Mouse (Mus musculus): ENCODE results near the gene Pttg1ip.

The Pttg1ip gene

DNA sequence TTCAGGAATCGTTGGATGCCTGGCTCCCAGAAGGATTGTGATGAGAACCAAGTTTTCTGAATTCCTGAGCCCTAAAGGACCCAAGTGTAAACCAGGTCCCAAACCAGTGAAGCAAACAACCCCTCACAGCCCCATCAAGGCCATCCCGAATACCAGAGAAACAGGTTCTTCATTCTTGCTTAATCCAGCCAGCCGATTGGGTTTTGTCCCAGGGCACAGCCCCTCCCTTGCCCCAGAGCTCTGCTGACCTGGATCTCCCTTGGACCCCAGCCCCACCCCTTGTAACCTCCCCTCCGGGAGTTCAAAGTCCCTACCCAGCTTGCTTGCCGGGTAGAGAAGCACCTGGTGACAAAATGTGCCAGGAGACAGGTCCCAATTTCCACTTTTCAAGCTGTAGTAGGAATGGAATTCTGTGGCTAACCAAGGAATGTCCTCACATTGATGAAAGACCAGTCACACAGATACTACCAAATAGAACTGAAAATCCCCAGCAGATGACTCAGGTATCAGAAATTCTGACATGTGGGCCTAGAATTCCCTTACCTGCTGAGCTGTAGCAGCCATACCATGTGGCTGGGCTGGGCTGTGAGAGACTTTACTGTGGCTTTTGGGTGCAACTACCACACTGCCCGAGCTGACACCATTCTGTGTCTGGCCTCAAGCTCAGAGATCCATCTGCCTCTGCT is 11.4 kb upstream of the Pttg1ip start:
- no peak for DNase-seq

DNA sequence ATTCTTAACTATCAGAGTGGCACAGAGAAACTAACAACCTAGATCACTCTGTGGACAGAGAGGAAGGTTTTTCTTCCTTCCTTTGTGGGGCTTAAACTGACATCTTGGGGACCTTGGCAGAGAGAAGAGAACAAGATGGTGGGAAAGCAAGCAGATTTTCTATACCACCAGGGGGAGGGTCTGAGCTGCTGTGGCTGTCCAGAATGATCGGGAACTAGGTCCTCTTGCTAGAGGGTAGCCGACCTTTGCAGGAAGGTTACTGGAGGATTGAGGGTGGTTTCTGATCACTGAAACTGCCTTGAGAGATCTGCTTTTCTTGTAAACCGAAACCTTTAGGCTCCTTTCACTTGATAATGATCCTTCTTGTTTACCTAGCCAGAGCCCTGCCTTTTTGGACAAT is 9.3 kb upstream of the Pttg1ip start:
- DNase-seq = peak; percentile 13 to 32

DNA sequence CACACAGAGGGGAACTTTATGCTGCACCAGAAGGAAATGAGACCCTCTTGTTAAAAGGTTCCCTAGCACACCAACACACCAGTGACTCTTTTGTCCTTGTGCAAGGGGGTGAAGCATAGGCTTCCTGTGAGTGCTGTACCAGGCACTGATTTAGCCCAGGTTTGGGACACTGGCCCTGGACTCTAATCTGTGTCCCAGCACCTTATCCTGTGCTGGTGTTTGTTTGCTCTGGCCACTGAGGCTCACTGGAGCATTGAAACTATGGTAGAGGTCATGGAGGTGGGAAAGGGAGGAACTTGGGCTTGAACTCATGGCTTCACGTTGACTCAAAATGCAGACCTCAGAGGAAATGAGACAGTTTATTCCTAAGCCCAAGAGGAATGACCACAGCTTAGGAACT is 8.4 kb upstream of the Pttg1ip start:
- DNase-seq = no peak

DNA sequence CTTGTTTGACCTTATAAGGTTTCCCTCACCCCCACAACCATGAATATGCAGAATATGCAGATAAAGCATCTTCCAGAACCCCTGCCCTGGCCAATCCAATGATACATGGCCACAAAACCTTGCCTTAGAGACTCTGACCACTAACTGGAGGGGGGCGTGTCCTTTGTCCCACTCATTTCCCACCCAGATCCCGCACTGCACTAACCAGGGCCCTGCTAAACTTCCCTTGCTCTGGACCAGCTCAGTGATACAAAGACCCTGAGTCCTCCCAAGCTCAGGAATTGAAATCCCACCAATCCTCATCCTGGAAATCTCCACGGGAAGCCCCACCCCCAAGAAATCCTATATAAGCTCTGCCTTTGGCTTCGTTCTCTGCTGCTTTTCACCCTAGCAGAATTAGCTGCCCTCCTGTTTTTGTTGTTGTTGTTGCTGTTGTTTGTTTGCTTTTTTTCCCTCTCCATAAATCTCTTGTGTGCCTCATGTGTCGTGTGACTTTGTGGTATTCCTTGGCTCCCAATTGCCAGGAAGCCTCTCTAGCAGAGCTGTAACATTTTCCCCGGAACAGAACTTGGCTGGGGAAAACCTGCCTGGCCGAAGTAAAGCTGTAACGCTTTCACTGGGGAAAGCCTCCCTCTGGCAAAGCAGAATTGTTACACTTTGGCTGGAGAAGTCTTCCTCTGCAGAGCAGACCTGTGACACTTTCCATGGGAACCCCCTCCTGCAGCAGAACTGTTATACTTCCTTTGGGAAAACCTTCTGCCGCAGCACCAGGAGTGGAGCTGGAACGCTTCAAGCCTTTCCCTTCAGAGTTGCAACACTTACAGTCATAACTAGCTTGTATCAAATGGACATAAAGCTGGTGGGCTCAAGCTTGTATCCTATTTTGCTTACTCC is 1.2 kb upstream of the Pttg1ip start:
- DNase-seq = no peak

DNA sequence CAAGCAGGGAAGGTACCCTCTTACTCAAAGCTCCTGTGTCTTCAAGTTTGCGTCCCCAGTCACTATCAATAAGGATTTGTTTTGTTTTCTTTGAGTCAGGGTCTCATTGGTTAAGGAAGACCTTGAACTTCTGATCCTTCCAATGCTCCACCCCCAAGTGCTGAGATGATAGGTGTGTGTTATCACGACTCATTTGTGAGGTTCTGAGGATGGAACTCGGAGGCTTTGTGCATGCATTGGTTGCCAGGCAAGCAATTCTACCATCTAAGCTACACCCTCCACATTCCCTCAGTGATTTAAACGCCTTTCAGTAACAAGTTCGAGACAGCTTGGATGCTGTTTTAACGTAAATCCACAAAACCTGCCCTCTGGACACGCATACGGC is 505 bp upstream of the Pttg1ip start:
- peak in 1 of 2 experiments; percentile 13 for DNase-seq

DNA sequence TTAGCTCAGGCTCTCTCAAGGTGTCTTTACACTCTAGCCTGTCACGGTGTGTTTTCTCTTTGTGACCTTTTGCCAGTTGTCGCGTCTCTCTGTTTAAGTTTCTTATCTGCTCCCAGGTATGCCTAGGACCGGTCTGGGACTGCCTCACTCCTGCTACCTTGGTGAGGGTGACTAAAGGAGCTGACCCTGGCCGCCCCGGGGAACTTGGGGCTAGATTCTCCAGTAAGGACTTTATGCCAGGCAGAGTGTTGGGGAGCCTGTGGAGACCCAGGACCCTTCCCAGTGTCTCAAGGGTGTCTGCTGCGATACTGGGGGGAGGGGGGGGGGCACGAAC is 732 bp downstream of the Pttg1ip start:
- no peak for DNase-seq

DNA sequence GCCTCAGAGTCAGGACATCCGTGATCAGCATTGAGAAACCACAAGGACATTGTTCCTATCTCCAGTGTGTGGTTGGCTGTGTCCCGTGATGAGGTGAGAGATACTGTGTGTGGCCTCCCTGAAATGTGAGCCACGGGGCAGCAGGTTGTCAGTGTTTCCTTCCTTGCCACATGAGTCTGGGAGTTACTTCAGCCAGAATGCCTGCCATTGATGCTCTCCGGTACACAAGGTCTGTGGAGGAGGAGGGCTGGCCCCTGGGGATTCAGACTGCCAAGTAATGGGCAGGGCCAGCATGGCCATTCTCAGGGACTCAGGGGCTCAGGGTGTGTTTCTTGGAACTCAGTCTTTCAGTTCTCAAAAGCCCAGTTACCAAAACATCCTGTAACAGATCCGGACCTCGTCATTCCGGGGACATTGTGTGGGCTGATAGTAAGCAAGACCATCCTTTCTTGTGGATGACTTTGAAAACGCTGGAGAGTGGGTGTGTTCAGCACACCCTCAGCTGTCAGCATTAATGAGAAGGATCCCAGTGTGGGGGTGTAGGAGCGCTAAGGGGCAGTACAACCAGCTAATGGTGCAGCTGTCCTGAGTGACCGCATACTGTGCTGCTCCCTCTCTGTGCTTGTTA is 2.4 kb downstream of the Pttg1ip start:
- DNase-seq = no peak

DNA sequence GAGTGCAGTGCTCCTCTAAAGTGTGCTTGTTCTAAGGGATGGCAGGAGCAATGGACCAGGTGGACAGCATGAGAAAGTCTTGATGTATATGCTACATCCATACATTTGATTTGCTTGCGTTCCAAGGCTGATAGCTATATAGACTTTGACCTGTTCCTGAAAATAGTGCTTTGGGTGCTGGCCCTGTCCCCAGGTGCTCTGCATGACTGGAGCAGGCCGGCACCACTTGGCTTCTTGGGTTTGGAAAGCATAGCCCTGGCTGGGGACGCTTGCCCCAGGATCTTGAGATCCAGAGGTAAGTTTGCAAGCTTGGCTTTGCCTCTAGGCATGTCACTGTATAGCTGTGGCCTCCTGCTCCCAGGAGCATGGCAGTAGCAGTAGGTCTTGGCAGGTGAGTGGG is 5.1 kb downstream of the Pttg1ip start:
- no peak for DNase-seq

DNA sequence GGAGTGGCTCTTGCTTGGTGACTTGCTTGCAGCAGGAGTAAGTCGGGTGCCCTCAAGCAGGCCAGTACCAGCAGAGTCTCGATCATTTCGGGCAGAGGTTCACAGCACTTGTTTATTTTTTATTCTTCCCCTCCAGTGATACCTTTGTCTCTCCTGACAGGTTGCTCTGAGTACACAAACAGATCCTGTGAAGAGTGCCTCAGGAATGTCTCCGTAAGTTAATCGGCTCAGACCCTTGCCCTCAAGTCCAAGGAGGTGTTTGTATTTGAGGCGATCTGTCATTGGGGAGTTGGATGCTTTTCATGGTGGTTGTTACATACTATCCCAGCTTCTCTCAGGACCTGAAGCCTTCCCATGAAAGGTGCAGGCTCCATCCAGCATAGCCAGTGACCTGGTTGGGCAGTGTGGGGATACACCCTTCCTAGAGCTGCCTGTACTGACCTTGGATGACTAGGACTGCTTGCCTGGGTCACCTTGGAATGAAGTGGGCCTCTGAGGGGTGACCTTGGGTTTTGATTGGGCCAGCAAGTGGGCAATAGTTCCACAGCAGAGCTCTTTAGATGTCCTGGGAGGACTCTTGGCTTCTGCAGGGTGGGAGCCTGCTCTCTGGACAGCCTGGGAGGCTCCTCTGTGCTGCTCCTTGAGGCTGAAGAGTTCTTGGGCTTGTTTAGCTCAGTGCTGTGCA is 5.7 kb downstream of the Pttg1ip start:
- DNase-seq = no peak

DNA sequence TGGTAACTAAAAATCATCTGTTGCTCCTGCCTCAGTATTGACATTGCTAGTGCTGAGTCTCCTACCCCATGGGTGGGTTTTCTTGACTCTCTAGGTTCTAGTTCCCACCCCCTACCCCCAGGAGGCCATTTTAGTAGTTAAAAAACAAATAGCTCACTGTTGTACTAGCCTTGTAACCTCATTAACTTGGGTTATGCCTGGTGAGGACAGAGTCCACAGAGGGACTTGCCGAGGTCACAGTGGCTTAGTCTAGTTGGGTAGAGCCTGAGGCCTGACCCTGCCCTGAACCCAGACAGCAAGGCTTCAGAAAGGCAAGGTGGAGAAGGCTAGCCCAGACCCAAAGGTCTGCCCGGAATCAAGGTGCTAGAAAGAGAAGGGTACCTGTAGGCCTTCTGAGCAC is 6.5 kb downstream of the Pttg1ip start:
- no peak for DNase-seq

DNA sequence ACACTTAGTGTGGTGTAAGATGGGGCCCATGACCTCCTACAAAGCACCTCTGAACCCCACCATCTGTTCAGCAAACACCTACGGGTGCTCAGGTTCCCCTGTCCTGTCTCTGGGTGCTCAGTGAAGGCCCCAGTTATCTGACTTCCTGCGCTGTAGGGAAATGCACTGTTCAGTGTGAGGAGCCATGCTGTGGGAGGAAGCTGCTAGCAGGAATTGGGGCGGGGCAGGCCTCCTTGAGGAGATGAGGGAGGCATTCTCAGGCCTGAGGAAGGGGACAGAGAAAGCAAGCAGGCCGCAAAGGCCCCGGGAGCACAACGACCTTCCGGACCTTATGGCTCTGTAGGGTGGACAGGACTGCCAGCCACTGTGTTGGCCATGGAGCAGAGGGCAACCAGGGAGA is 7.6 kb downstream of the Pttg1ip start:
- no peak for DNase-seq

DNA sequence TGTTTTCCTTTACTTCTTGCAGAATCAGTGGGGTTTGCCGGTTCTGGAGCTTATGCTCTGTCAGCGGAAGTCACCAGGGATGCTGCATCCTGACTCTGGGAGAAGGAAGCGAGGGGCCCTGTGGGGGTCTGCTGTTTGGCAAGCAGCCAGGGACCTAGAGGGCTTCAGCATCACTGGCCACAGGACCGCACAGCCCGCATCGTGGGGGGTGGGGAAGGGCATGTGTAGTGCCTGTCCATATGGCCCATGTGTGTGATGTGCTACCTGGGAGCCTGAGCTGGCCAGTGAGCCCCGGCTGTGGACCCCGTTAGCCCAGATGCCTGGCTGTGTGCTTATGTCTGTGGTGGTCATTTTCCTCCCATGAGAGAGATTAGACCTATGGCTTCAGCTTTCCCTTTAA is 8.2 kb downstream of the Pttg1ip start:
- no peak for DNase-seq

DNA sequence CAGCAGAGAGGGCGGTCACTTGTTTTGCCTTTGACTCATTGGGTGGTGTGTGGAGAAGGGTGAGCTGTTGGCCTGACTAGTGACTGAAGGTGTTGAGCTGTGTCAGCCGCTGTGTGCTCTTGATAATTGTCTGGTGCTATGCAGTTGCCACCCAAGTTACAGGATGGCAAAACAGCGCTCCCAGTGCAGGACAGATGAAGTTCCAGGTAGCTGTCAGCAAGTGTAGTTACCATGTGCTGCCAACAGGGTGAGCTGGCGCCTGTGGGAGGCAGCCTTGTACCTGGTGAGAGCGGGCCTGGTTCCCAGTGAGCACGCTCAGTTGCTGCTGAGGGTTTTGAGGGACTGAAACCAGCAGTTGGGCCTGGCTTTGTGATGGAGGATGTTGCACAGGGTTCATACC is 9.3 kb downstream of the Pttg1ip start:
- peak; percentile 71 to 74 for DNase-seq

DNA sequence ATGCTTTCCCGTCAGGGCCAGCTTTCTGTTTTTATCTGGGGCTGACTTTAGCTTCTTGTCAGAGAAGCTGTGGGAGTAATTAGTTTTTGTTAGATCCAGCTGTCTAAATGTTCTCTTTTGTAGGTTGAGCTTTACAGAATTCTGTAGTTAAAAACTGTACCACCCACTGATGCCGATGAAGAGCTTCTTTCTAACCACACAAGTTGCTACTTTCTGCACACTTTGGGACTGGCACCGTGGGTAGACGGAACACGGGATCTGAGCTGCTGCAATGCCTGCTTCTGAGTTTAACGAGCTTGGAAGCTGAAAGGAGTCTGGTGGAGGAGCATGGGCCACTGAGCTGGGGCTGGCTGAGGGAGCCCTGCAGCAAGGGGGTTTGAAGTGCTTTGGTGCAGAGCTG is 10.0 kb downstream of the Pttg1ip start:
- DNase-seq = no peak

DNA sequence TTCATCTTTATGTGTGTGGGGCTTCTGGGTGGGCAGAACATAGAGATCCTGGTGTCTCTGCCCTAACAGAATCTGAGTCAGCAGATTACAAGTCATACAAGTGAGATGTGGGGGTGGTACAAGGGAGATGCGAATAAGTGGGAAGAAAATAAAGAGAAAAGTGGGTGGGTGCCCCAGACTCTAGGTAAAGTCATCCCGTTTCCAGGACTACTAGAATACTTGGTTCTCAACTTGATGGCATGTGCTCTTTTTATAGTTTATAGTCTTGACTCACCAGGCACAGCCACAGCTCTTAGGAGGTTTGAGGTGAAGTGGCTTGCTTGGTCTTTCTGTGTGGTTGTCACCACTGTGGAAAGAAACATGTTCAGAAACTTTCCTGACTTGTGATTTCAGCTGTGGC is 14.5 kb downstream of the Pttg1ip start:
- no peak for DNase-seq

DNA sequence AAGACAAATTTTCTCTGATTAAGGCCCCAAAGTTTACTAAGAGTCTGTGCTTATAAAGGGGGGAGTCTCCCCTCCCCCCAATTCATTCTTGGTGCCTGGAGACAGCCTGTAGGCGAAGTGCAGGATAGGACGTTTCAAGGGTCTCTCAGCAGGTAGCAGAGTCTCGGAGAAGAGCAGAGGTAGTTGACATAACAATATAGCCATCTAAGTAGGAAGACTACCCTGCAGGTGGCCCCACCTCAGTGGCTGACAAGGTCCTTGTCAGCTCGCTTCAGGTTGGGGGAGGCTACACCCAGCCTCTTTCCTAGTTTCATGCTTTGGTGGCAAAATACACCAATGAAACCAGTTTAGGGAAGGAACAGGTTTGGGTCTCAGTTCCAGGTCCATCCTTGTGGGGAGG is 21.5 kb downstream of the Pttg1ip start:
- DNase-seq = no peak

DNA sequence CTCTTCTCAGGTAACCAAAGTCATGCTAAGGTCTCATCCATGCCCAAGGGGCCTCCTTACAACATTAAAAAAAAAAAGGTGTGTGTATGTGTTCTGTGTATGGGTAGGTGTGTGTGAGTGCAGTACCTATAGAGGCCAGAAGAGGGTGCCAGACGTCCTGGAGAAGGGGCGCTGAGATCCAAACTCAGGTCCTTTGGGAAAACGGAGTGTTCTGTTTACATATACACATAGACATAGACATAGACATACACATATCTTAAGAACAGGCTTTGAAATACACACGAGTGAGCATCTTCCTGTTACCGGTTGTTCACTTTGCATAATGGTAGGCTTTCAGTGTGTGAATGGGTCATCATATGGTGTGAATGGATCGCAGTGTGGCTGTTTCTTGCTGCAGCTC is 22.6 kb downstream of the Pttg1ip start:
- DNase-seq = peak; percentile 39 to 42

DNA sequence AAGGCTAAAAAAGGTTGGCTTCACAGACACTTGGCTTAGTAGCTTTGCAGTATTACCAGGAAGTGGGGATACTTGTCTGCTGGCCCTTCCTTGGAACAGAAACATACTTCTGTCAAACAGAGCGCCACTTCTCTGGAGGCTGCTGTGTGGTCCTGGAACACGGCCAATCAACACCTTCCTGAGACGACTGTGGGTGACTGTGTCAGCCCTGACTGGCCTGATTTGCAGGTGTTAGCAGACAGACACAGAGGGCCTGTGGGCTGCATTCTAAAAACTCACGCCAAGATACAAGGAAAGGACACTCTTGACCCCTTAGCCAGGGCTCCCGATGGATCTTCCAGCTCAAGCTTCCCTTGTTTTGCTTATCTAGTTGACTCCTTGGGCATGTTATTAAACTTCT is 23.4 kb downstream of the Pttg1ip start:
- no peak for DNase-seq

DNA sequence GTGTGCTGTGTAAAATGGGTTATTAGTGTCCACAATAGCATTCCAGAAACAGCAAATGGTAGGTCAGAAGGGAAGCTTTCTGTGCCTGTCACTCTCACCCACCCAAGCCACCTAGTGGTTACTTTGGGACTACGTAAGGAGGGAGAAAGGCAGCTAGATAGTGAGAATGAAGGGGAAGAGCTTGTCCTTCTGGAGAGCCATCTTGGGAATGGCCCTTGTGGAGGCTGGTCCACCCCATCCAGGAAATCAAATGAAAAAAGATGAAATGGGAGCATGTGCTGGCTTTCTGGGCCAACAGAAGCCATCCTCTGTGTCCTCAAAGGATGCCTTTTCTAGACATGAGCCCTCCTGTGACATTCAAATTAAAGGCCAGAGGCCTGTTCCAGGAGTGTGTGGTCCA is 23.8 kb downstream of the Pttg1ip start:
- DNase-seq = peak in 1 of 2 experiments; percentile 58

DNA sequence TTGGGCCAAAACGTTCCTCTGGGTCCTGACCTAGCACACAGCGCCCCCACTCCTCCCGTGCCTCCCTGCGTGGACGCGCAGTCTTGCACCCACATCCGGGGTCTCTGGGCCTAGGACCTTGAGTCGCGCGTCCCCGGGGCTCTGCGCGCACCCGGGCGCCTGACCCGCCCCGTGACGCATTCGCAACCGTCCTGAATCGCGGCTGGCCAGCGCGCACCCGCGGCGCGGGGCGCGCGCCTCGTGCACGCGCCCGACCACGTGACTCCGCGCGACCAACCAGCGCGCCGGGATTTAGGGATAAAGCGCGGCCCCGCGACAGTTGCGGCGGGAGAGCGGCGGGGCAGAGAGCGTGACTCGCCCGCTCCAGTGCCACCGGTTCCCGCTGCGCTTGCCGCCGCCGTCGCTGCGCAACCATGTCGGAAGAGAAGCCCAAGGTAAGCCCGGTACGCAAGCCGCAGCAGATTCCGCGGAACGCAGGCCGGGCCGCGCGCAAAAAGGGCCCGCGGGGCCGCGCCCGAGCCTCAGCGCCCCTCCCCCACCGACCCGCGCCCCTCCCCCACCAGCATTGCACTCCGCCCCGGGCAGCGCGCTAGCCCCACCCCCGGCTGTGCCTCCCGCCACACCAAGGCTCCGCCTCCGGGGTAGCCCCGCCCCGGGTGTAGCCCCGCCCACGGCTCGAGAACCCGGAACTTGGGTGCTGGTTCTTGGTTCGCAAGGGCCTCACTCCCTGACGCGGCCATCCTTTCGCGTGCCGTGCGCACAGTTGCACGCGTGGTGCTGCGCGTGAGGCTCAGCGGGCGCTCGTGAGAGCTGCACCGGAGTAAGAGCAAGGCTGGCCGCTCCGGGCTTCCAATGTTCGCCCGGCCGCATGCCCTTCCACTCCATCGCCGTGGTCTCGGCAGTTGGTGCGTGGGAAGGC is 24.6 kb downstream of the Pttg1ip start, which contains the start of the genes Sumo3 and Gm49325:
Gene Sumo3, plus strand, starts transcription at position 190 of the 919 bp plus-strand sequence.
Gene Gm49325, plus strand, starts transcription at position 290 of the 919 bp plus-strand sequence.
- peak; percentile 100 for DNase-seq

DNA sequence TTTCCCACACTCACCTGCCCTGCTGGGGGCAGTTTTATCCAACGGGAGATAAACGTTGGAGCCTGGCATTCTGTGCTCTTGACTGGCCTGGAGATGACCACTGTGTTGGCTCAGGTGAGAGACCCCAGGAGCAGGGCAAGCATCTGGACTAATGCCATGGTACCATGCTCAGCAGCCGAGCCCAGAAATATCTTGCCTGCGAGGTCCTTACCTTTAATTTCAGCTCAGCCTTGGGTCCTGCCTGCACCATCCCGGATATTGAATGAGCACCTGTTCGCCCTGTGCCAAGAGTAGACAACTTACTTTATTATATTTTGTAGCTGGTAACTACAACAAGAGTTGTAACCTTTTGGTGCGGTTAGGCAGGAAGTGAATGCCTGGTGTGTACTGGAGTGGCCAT is 25.3 kb downstream of the Pttg1ip start:
- peak; percentile 61 for DNase-seq

DNA sequence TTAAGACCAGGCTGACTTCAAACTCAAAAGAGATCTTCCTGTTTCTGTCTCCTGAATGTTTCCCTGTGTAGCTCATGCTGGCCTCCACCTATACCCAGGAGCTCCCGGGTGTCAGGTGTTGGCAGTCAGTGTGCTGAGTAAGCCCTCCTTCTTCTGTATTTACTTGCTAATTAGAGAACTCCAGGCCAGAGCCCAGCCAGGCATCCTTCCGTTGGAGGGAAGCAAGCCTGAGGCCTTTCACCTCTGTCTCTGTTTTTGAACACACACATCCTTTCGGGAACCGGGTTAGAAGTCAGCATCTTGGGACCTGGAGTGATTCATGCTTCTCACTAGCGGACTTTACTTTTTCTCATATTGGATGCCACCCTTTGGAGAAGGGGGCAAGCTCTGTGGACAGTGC is 25.9 kb downstream of the Pttg1ip start:
- DNase-seq = peak in 1 of 2 experiments; percentile 13
